Mouse (Mus musculus) neutrophil, adult 59 days (primary cell): Measurements from ENCODE around the gene Gtf3c5. TPM values are rescaled to one million over a fixed set of nuclear protein-coding genes. Genes with fewer than 3 reads are reported as not detected.

Experiments used
- total RNA-seq, 2 experiments: library from RNA; stranded (reverse); gene quantifications; 1 replicate in 1 of 2; 2 replicates in 1 of 2; pipeline ENCODE4 v1.2.4; 2023

Gene Gtf3c5
- 10 to 100 TPM; 14.7 to 15.2 TPM for total RNA-seq

DNA sequence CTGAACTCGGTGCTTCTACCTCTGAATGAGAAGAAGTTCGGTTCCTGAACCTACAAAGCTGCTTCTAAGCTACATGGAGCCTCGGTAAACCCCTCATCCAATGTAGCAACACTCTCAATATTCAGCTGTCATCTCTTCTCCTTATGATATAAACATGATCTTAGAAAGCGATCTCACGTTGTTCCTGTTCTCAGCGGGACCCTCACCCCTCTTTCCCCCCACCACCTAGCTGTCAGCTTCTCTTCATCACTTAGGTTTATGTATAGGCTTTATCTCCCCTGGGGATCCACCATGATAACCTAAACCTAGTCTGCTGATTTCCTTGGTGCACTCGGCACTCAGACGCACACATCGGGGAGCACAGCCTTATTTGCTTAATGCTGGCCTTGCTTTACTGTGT lies at the start of gene Gtf3c5:
Gene Gtf3c5 (minus strand): TSS at position 101 of the 400 bp plus-strand sequence.

DNA sequence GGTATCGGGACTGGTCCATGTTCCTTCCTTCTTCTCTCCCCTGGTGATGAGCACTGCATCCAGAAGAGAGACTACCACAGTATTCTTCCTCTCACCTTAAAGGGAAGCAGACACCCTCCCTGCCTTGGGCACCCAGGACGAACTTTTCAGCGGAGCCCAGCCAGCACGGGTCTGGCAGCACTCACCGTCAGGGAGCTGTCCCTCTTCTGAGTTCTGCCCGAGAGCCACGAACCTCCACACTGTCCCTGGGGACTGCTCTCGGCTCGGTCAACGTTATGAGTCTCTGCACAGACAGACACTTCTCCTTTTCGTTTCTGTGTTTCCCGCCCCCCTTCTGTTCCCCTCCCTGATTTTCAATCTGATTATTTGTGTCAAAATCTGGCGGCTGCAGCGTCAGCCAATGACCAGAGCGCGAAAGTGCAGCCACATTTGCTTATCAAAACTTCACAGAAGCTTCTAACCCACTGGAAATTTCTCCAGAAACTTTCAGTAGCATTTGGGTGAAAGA lies 38.2 kb upstream of the Gtf3c5 start, which contains the start of gene Gfi1b:
Gene Gfi1b (minus strand): TSS at position 319 of the 508 bp plus-strand sequence.

GRCm38 (mm10) chr2:28563303-28563702 lies 20.2 kb downstream of the Gtf3c5 start, which contains the start of gene Cel:
Cel (minus strand) TSS chr2:28563403.

Other genes starting within 250 kb of the Gtf3c5 start
- under 1 TPM; 0.26 to 0.40 TPM for gene Ppp1r26, start 137.0 kb downstream of the Gtf3c5 start, total RNA-seq
- gene 1700007K13Rik, start 117.4 kb downstream of the Gtf3c5 start, total RNA-seq, result not detected
- 10 to 100 TPM; 13.7 to 16.0 TPM for gene Mrps2, start 115.7 kb downstream of the Gtf3c5 start, total RNA-seq
- 10 to 100 TPM in 1 of 2 experiments, 1 to 10 TPM in 1; 7.7 to 11.8 TPM for gene Gbgt1, start 86.9 kb downstream of the Gtf3c5 start, total RNA-seq
- gene Gm10134, start 77.7 kb downstream of the Gtf3c5 start, total RNA-seq, result 1 to 10 TPM; 1.9 to 4.1 TPM
- gene Ralgds, start 70.6 kb downstream of the Gtf3c5 start, total RNA-seq, result 10 to 100 TPM; 19.7 to 27.9 TPM
- gene Cel, start 20.3 kb downstream of the Gtf3c5 start, total RNA-seq, result not detected
- gene Gfi1b, start 38.2 kb upstream of the Gtf3c5 start, total RNA-seq, result 10 to 100 TPM in 1 of 2 experiments, 1 to 10 TPM in 1; 4.3 to 15.3 TPM
- 10 to 100 TPM; 13.3 to 18.2 TPM for gene Tsc1, start 57.5 kb upstream of the Gtf3c5 start, total RNA-seq
- 10 to 100 TPM; 20.1 to 23.1 TPM for gene Spaca9, start 116.0 kb upstream of the Gtf3c5 start, total RNA-seq
- 1 to 10 TPM; 4.6 to 5.4 TPM for gene Ak8, start 116.4 kb upstream of the Gtf3c5 start, total RNA-seq